Mouse (Mus musculus) forebrain, embryonic 12.5 days (tissue): ENCODE results near the gene Gm10563. TPM values are rescaled to one million over a fixed set of nuclear protein-coding genes. Genes with fewer than 3 reads are reported as not detected.
A peak's percentile ranks its signal among the peaks of the same experiment; 100 is the strongest.

ENCODE experiments used
- ATAC-seq: fragments of 200-750 bp; cut with Nextera tagmentation; 2 replicates; pipeline ENCODE4 v1.8.0; 2017; ENCODE audit warnings: moderate TSS enrichment; ENCODE audit not compliant: low FRiP score
- H3K27ac ChIP-seq: fragments of 300-500 bp; sonication (generic); 2 replicates; pipeline ENCODE4 v1.5.1; 2016; ENCODE audit warnings: mild to moderate bottlenecking
- H3K27me3 ChIP-seq: fragments of 300-500 bp; sonication (generic); 2 replicates; pipeline ENCODE4 v1.6.1; 2016; ENCODE audit warnings: mild to moderate bottlenecking
- H3K36me3 ChIP-seq: fragments of 300-500 bp; sonication (generic); replicated peaks from 2 replicates; pipeline ENCODE4 v1.6.1; 2016; ENCODE audit warnings: mild to moderate bottlenecking
- H3K4me1 ChIP-seq: fragments of 300-500 bp; sonication (generic); 2 replicates; pipeline ENCODE4 v1.6.1; 2016
- H3K4me2 ChIP-seq: fragments of 300-500 bp; sonication (generic); 2 replicates; pipeline ENCODE4 v1.6.1; 2016; ENCODE audit warnings: mild to moderate bottlenecking, moderate library complexity
- H3K4me3 ChIP-seq: fragments of 300-500 bp; sonication (generic); replicated peaks from 2 replicates; pipeline ENCODE4 v1.5.1; 2016; ENCODE audit warnings: mild to moderate bottlenecking
- H3K9ac ChIP-seq: fragments of 300-500 bp; sonication (generic); 2 replicates; pipeline ENCODE4 v1.6.1; 2016; ENCODE audit warnings: mild to moderate bottlenecking
- H3K9me3 ChIP-seq: fragments of 300-500 bp; sonication (generic); 2 replicates; pipeline ENCODE4 v1.6.1; 2016
- WGBS: fragments of 180-500 bp; shearing (Covaris S2); methylation state at CpG from one replicate; pipeline ENCODE4 v1.1.7; 2016; 5-methylcytosine and 5-hydroxymethylcytosine counted together
- polyA plus RNA-seq: library from polyadenylated mRNA; unstranded; fragments of >200 nt; fragmentation: Nextera tagmentation; extraction: Ambion mirVana; gene quantifications from 2 replicates; pipeline ENCODE4 v1.2.1, GENCODE M21; 2016

The Gm10563 gene
- polyA plus RNA-seq, 1 experiment from 2014 or later, result not detected

DNA sequence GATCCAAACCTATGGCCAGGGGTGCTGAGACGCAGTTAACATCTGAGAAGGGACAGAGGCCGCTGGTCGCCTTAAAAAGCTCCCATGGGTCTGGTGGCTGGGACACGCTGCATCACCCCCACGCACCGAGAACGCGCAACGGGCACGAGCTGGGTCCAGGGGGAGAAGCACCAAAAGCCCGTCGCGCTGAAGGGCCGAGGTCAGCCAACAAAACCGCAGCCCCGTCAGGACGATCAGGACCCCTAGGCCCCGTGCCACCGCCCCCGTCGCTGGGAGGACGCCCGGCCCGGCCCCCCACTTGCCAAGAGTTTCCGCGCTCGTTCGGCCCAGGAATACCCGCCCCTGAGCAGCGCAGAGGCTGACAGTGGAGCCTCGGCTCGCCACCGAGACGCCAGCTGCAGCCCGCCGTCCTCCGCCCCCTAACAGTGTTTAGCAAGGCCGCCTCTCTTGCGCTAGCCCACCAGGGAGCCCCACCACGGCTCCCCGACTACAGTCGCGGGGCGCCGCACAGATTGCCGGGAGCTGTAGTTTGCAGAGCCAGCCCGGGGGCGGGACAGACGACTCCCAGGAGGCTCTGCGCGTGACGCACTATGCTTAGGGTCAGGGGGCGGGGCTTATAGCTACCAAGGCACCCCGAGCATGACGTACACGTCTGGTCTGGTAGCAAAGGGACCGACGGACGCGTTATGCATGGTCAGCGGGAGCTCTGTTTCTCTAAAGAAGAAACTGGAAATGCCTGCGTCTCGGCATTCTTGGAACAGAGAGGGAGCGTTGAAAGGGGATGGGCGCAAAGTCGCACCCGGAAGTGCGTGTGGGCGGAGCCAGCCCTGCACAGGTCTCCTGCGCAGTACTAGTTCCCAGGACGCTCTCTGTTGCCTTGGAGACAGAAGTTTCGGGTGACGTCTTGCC, 23.7 kb upstream of the Gm10563 start, which contains the start of gene Mib2:
TSS of gene Mib2 (minus strand) at position 510 of the 909 bp plus-strand sequence.
- ATAC-seq, result peak; percentile 99
- Histone ChIP-seq H3K27ac (peak within 1 kb of the TSS; percentile 81), H3K27me3 (0 out of 2 replicates have a peak, but pooled peaks cover 2% of the 10 kb centered on the region), H3K4me1 (peaks cover 10% of the 10 kb centered on the region), H3K9ac (peak within 1 kb of the TSS; percentile 86), H3K36me3 (no peaks in the 10 kb centered on the region), H3K9me3 (no peaks in the 10 kb centered on the region), H3K4me3 (peak within 1 kb of the TSS; percentile 87), H3K4me2 (peak within 1 kb of the TSS; percentile 94)
- WGBS, result under 1% methylated on average over 73 of the region's 73 CpGs

DNA sequence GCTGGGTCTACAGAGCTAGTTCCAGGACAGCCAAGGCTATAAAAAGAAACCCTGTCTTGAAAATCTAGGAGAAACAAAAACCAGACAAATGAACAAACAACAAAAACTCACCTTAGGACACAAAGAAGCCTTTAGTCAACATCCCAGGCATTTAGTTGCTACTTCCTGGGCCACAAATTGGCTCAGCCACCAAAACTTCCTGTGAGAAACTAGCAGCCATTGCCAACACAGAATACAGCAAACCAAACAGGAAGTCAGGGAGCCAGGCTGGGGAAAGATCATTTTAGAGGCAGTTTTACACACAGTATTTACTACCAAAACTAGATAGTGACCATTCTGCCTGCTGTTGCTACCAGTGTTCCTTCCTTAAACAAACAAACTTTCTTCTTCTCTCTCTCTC, 21.7 kb upstream of the Gm10563 start:
- no peaks in the 10 kb centered on the region for H3K36me3 ChIP-seq
- H3K4me3 ChIP-seq, result no peak overlapping the region
- H3K4me2 ChIP-seq, result no peak overlapping the region
- 0 out of 2 replicates have a peak, but pooled peaks cover 1% of the 10 kb centered on the region for H3K27me3 ChIP-seq
- no peaks in the 10 kb centered on the region for H3K9me3 ChIP-seq
- peaks cover 10% of the 10 kb centered on the region for H3K4me1 ChIP-seq
- H3K27ac ChIP-seq, result no peak overlapping the region
- ATAC-seq, result no peak
- H3K9ac ChIP-seq, result no peak overlapping the region

DNA sequence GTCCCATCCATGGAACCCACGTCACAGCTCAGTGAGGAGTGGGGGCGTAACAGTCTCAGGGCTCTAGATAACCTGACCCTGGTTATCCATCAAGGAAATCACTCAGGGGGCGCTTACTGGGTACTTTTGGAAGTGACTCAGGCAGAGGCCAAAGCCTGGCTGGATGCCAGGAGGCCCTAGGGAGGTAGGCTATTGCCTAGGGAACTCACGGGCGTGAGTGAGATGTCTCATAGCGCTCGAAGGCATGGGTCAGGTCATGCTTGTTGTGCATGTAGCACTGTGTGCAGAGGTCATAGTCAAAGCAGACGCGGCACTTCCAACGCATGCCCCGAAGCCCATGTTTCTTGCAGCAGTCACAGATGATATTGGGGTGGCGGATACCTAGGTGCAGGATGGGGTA, 15.4 kb upstream of the Gm10563 start:
- Histone ChIP-seq H3K9me3 (no peaks in the 10 kb centered on the region), H3K4me1 (no peaks in the 10 kb centered on the region), H3K9ac (no peak overlapping the region), H3K27me3 (peaks cover 13% of the 10 kb centered on the region), H3K4me2 (no peak overlapping the region), H3K36me3 (peaks cover 15% of the 10 kb centered on the region), H3K4me3 (no peak overlapping the region), H3K27ac (no peak overlapping the region)
- ATAC-seq, result no peak
- 91% methylated on average over 12 of the region's 12 CpGs for WGBS

DNA sequence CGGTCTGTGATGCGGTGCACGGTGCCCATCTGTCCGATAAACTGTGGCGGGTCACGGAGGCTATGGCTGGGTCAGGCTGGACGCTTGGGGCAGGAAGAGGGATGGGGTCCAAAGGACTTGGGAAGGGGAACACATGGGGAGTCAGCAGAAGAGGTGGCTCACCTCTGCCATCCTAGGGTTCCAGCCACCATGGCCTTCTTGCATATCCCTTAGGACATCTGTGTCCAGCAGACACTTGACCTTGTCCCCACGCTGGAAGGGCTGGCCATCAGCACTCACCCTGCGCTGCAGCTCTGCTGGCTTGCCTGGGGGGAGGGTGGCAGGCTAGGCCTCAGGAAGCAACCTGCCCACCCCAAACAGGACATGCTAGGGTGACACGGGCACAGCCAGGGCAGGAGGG, 13.8 kb upstream of the Gm10563 start:
- 97% methylated on average over 10 of the region's 10 CpGs for WGBS
- H3K9me3 ChIP-seq, result no peaks in the 10 kb centered on the region

DNA sequence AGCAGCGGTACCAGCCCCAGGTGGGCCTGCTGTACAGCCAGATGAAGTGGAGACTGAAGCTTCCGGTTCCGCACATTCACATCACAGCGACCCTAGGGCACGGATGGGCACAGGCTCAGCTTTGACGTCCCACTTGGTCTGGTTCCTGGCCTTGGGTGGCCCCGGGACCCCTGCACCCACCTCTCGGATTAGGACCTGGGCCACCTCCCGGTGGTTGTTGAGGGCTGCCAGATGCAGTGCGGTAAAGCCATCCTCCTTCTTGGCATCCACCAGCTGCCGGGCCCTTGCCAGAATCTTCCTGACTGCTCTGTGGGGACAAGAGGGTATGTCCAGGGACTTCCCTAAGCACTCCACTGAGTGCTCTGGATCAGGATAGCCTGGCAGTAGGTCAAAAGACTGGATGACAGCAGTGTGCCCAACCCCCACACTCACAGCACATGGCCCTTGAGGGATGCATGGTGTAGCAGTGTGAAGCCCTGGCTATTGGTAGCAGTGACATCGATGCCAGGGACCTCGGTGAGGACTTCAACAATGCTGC, 11.1 kb upstream of the Gm10563 start:
- WGBS, result 93% methylated on average over 13 of the region's 13 CpGs
- H3K27ac ChIP-seq, result no peak overlapping the region
- peaks cover 31% of the 10 kb centered on the region for H3K4me1 ChIP-seq
- H3K4me3 ChIP-seq, result no peak overlapping the region
- H3K27me3 ChIP-seq, result peaks cover 56% of the 10 kb centered on the region
- H3K9ac ChIP-seq, result no peak overlapping the region
- no peaks in the 10 kb centered on the region for H3K9me3 ChIP-seq
- ATAC-seq, result no peak
- peaks cover 20% of the 10 kb centered on the region for H3K36me3 ChIP-seq
- no peak overlapping the region for H3K4me2 ChIP-seq

More for the DNA sequence above, 13.8 kb upstream of the Gm10563 start:
- H3K27me3 ChIP-seq, result peaks cover 29% of the 10 kb centered on the region
- H3K4me1 ChIP-seq, result peaks cover 15% of the 10 kb centered on the region
- H3K4me3 ChIP-seq, result no peak overlapping the region
- H3K27ac ChIP-seq, result no peak overlapping the region
- ATAC-seq, result no peak
- peaks cover 15% of the 10 kb centered on the region for H3K36me3 ChIP-seq
- no peak overlapping the region for H3K9ac ChIP-seq
- no peak overlapping the region for H3K4me2 ChIP-seq

DNA sequence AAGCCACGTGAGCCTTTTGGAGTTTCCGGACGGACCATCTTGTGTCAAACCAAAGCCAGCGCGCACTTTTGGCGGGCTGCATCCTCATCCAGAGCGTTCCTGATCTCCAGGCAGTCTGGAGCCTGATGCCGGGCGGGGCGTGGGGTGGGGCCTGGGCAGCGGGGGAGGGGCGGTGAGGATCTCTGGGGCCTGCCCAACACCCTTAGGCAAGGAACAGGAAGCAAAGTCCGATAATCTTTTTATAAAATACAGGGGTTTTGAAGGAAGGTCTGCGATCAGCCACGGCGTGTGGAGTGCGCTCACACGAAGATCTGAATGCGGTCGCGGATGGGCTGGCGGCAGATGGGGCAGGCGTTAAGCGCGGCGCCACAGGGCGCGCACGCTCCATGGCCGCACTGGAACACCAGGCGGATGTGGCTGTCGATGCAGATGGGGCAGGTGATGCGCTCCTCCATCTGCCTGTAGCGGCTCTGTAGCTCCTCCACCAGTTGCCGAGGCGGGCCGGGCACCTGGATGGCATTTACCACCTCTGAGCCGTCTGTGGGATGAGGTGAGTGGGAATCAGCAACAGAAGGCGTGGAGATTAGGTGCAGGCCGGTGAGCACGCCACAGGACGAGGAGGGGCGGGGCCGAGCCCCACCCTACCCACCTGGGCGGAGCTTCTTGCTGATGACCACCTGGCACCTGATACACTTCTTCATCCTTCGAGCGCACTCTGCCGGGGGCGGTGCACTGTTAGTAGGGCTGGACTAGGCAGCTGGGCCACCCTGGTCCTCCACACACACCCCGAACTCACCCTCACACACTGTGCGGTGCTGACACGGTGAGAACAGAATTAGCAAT, 9.5 kb upstream of the Gm10563 start:
- Histone ChIP-seq H3K4me2 (peak overlapping the region; percentile 60), H3K9ac (peak overlapping the region; percentile 26), H3K9me3 (no peaks in the 10 kb centered on the region), H3K27ac (no peak overlapping the region), H3K27me3 (peaks cover 67% of the 10 kb centered on the region), H3K4me3 (peak overlapping the region; percentile 29), H3K4me1 (peaks cover 31% of the 10 kb centered on the region), H3K36me3 (peaks cover 29% of the 10 kb centered on the region)
- WGBS, result 2% methylated on average over 52 of the region's 52 CpGs
- peak; percentile 39 for ATAC-seq

DNA sequence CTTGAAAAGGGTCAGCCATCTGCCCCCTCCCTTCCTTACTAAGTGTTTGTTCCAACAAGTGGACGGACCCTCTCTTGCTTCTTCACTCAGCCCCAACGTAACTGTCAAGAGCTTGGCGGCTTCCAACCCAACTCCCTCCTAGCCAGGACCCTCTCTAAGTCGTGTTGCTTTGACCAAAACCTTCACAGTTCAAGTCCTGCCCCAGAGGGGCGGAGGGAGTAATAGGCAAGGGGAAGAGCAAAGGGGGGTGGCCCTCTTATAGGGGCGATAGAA, 8.9 kb upstream of the Gm10563 start:
- H3K9me3 ChIP-seq, result no peaks in the 10 kb centered on the region
- H3K4me2 ChIP-seq, result peak overlapping the region; percentile 60
- H3K36me3 ChIP-seq, result peaks cover 33% of the 10 kb centered on the region
- H3K4me3 ChIP-seq, result peak overlapping the region; percentile 29
- H3K9ac ChIP-seq, result no peak overlapping the region
- H3K4me1 ChIP-seq, result peaks cover 31% of the 10 kb centered on the region
- H3K27ac ChIP-seq, result no peak overlapping the region
- no peak for ATAC-seq
- H3K27me3 ChIP-seq, result peaks cover 67% of the 10 kb centered on the region
- 2% methylated on average over 6 of the region's 6 CpGs for WGBS

DNA sequence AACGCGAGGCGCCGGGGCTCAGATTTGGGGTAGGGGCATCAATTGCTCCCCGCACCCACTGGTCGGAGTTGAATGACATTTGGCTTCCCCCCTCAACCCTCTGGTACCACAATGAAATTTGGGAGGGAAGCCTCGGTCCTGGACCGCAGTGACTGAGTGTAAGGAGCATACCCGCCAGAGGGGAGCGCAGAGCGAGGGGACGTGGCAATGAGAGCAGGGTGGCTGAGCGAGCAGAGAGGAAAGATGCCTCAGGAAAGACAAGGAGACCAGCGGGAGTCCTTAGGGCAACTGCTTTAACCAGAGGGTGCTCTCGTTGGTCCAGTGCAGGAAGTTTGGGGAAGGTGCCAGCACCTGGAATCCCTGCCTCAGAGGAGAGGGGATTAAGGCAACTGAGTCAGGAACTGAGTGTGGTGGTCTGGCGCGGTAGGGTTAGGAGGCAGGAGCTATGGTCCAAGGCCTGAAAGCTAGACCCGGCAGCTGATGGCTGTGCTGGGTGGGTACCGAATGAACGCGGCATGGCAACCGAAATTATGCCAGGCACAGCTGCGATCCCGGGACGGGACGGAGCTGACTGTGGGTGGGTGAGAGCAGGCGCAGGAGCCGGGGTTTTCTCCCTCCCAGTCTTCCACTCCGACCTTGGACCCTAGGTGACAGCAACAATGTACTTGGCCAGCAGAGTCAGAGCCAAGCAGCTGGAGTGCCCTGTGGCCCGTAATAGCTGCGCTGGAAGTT, 8.4 kb upstream of the Gm10563 start:
- Histone ChIP-seq H3K27ac (no peak overlapping the region), H3K4me1 (peaks cover 31% of the 10 kb centered on the region), H3K4me2 (peak overlapping the region; percentile 60), H3K36me3 (peaks cover 33% of the 10 kb centered on the region), H3K27me3 (peaks cover 67% of the 10 kb centered on the region), H3K4me3 (peak overlapping the region; percentile 29), H3K9ac (peak overlapping the region; percentile 39; the same call in 1 of the 2 replicates), H3K9me3 (no peaks in the 10 kb centered on the region)
- no peak for ATAC-seq
- 3% methylated on average over 31 of the region's 31 CpGs for WGBS

DNA sequence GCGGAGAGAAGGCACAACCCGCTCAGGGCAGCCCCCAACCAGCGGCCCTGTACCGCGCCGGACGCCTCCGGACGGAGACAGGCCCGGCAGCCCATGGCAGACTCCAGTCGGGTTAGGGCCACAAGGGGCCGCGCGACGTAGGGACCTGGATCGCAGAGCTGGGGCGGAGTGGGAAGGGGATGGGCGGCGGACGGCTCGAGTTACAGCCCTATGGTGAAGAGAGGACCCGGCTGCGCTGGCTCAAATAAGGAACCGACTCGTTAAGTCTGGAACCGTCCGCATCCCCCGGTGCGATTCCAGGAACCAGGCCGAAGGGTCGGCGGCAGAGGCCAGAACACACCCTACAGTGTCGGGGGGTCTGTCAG, 7.9 kb upstream of the Gm10563 start, which contains the start of gene Mmp23:
TSS of gene Mmp23 (minus strand) at position 299 of the 365 bp plus-strand sequence.
- peaks cover 31% of the 10 kb centered on the region for H3K4me1 ChIP-seq
- H3K27me3 ChIP-seq, result peaks cover 67% of the 10 kb centered on the region
- H3K27ac ChIP-seq, result no peak within 1 kb of the TSS
- under 1% methylated on average over 33 of the region's 33 CpGs for WGBS
- H3K4me2 ChIP-seq, result peak within 1 kb of the TSS; percentile 60
- H3K9ac ChIP-seq, result peak within 1 kb of the TSS; percentile 39; the same call in 1 of the 2 replicates
- H3K9me3 ChIP-seq, result no peaks in the 10 kb centered on the region
- peaks cover 38% of the 10 kb centered on the region for H3K36me3 ChIP-seq
- peak within 1 kb of the TSS; percentile 29 for H3K4me3 ChIP-seq
- no peak for ATAC-seq

DNA sequence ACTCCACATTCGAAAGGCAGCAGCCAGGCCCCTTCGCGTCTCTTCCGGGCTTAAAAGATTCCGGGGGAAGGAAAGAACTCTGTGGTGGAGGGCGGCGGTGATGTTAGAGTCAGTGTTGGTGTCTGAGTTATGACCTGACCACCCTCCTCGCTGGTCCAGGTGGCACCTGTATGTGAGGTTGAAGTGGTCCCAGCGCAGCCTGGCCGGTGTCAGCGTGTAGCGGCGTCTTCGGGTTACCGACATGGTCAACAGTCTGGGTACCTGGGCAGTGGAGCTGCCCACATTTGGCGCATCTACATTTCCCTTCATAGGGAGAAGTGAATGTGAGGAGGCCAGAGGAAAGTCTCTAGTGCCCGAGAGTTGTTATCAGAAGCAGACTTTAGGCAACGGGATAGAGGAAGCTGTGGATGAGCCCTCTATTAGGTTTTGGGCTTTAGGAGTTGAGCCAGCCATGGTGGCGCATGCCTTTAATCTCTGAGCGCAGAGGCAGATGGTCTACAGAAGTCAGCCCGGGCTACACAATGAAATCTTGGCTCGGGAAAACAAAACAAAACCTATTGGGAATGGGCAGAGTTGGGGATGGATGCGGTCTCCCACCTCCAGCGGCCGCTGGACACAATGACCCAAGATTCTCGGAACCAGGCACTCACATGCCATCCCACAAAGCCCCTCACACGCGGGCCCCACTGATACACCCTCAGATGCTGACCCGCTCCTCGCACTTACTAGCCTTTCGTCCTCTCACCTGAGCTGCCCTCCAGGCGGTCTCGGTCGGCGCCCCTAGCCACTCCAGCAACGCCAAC, 7.3 kb upstream of the Gm10563 start:
- Histone ChIP-seq H3K4me1 (peaks cover 31% of the 10 kb centered on the region), H3K9ac (peak overlapping the region; percentile 39; the same call in 1 of the 2 replicates), H3K4me3 (peak overlapping the region; percentile 29), H3K36me3 (peaks cover 44% of the 10 kb centered on the region), H3K27ac (no peak overlapping the region), H3K4me2 (peak overlapping the region; percentile 60), H3K27me3 (peaks cover 67% of the 10 kb centered on the region), H3K9me3 (no peaks in the 10 kb centered on the region)
- WGBS, result 19% methylated on average over 36 of the region's 36 CpGs
- ATAC-seq, result no peak

DNA sequence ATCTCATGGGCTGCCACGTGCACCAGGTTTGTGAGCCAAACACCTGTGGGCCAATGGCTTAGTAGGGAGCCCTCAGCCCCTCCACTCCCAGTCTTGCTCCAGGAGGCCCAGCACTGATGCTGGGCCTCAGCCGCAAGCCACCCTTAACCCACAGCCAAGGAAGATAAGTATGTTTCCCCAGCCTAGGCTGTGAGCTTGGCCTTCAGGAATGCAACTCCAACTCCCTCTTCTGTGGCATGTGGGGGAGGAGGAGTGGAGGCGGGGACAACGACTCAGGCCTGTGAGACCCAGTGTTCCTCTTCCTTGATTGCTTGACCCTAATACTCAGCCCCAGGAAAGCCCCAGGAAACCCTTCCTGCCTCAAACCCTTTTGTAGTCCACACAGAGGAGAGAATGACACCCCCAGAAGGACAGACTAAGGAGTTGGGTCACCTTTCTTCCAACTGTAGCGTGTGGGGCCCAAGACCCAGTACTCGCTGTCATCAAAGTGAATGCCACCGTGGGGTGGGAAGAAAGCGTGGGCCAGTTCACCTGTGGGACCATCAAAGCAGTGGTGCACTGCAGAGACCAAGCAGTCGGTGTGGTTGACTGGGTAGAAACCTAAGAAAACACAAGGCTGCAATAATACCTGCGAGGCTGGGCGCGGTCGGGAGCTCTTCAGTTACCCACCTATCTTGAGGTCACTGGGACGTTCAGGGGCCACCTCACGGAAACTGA, 6.5 kb upstream of the Gm10563 start:
- no peak overlapping the region for H3K4me2 ChIP-seq
- H3K9ac ChIP-seq, result no peak overlapping the region
- no peak overlapping the region for H3K4me3 ChIP-seq
- H3K36me3 ChIP-seq, result peaks cover 52% of the 10 kb centered on the region
- no peak for ATAC-seq
- H3K27ac ChIP-seq, result no peak overlapping the region
- no peaks in the 10 kb centered on the region for H3K9me3 ChIP-seq
- peaks cover 65% of the 10 kb centered on the region for H3K27me3 ChIP-seq
- WGBS, result 67% methylated on average over 15 of the region's 15 CpGs
- H3K4me1 ChIP-seq, result peaks cover 31% of the 10 kb centered on the region
